Mouse (Mus musculus) adrenal gland, postnatal 36 days (tissue): ENCODE measurements around the gene Ppid. TPM values are rescaled to one million over a fixed set of nuclear protein-coding genes. Genes with fewer than 3 reads are reported as not detected.

Experiments
- DNase-seq, 2 experiments: peaks; one replicate each; pipeline ENCODE4 v3.0.0; 2021; ENCODE audit warnings: mixed read lengths in 1 of 2
- long read RNA-seq, 2 experiments: library from polyadenylated mRNA; stranded (forward); transcript quantifications; one replicate each; pipeline ENCODE4 v2.0.0; 2021; ENCODE audit warnings: borderline sequencing depth in 2 of 2
- total RNA-seq, 2 experiments: library from RNA; stranded (reverse); gene quantifications; 2 replicates each; pipeline ENCODE4 v1.2.3; 2021

The Ppid gene
- 10 to 100 TPM; 48.7 to 71.2 TPM for total RNA-seq
- long read RNA-seq, experiment 1, transcript Ppid-201 (10 exons, 1,752 nt): major isoform, 70 of 78 reads
- long read RNA-seq, experiment 1, partial matches to known transcripts: 2 of 78 reads
- long read RNA-seq, experiment 1, other reads (novel, unspliced or antisense): 5 of 78 reads
- long read RNA-seq, experiment 2, transcript Ppid-201 (10 exons, 1,752 nt): major isoform, 17 of 18 reads
- long read RNA-seq, experiment 2, partial matches to known transcripts: 1 of 18 reads
- long read RNA-seq, experiment 2, other reads (novel, unspliced or antisense): 0 of 18 reads

GRCm38 (mm10) chr3:79590863-79591792 is at the start of gene Ppid:
Ppid (plus strand) TSS chr3:79591342.
- peak; percentile 81 to 86 for DNase-seq

- DNase-seq: peak in 1 of 2 experiments; percentile 49
These were observed 48.6 kb upstream of the Ppid start for GRCm38 (mm10) chr3:79542585-79542984.

- DNase-seq: no peak
These were observed 42.3 kb upstream of the Ppid start for GRCm38 (mm10) chr3:79548681-79549437.

- DNase-seq: no peak
These were observed 41.3 kb upstream of the Ppid start for GRCm38 (mm10) chr3:79549751-79550393.

GRCm38 (mm10) chr3:79551826-79552552 is 39.2 kb upstream of the Ppid start:
- no peak for DNase-seq

- DNase-seq: no peak
These were observed 37.4 kb upstream of the Ppid start for GRCm38 (mm10) chr3:79553779-79554178.

- no peak for DNase-seq
These were observed 36.1 kb upstream of the Ppid start for GRCm38 (mm10) chr3:79555061-79555460.

GRCm38 (mm10) chr3:79559021-79559772 is 31.9 kb upstream of the Ppid start:
- DNase-seq: peak; percentile 35 to 51

- no peak for DNase-seq
These were observed 31.4 kb upstream of the Ppid start for GRCm38 (mm10) chr3:79559773-79560045.

- no peak for DNase-seq
These were observed 30.6 kb upstream of the Ppid start for GRCm38 (mm10) chr3:79560555-79560954.

GRCm38 (mm10) chr3:79561784-79562715 is 29.1 kb upstream of the Ppid start:
- no peak for DNase-seq

GRCm38 (mm10) chr3:79563511-79563910 is 27.6 kb upstream of the Ppid start:
- no peak for DNase-seq

GRCm38 (mm10) chr3:79564875-79565606 is 26.1 kb upstream of the Ppid start:
- DNase-seq: no peak

GRCm38 (mm10) chr3:79566716-79567691 is 24.1 kb upstream of the Ppid start:
- no peak for DNase-seq

GRCm38 (mm10) chr3:79567703-79568362 is 23.3 kb upstream of the Ppid start, which contains the start of gene Fnip2:
Fnip2 (minus strand) TSS chr3:79567796.
- peak; percentile 92 to 94 for DNase-seq

- DNase-seq: no peak
These were observed 22.4 kb upstream of the Ppid start for GRCm38 (mm10) chr3:79568629-79569350.
